Mouse (Mus musculus): Measurements from ENCODE around the gene Bahd1. TPM values are rescaled to one million over a fixed set of nuclear protein-coding genes. Genes with fewer than 3 reads are reported as not detected.

Gene Bahd1
- polyA plus RNA-seq, 1 experiment from 2014 or later = 5.6 TPM

- 75% methylated on average over 5 of the region's 5 CpGs for WGBS (ENCODE audit: insufficient replicate concordance)
- H3K9ac ChIP-seq = no peak overlapping the region
- H3K27me3 ChIP-seq (replicated peaks) = peaks cover 23% of the 10 kb centered on the region
- ATAC-seq = no peak
- H3K36me3 ChIP-seq = peaks cover 11% of the 10 kb centered on the region
- H3K27ac ChIP-seq = no peak overlapping the region
- no peaks in the 10 kb centered on the region for H3K9me3 ChIP-seq (replicated peaks)
- no peak overlapping the region for H3K4me2 ChIP-seq
- no peak overlapping the region for H3K4me3 ChIP-seq
- H3K4me1 ChIP-seq = peaks cover 27% of the 10 kb centered on the region
Observed at GRCm38 (mm10) chr2:118881956-118882355, 18.2 kb upstream of the Bahd1 start.

GRCm38 (mm10) chr2:118882840-118883679 is 17.1 kb upstream of the Bahd1 start:
- peaks cover under 1% of the 10 kb centered on the region; the same call in 1 of the 2 replicates for H3K36me3 ChIP-seq
- 2% methylated on average over 32 of the region's 32 CpGs for WGBS (ENCODE audit: insufficient replicate concordance)
- peak overlapping the region; percentile 65 for H3K9ac ChIP-seq
- H3K9me3 ChIP-seq (replicated peaks) = no peaks in the 10 kb centered on the region
- H3K4me2 ChIP-seq = peak overlapping the region; percentile 83
- peak; percentile 40 for ATAC-seq
- H3K27ac ChIP-seq = peak overlapping the region; percentile 78
- H3K27me3 ChIP-seq (replicated peaks) = peaks cover 23% of the 10 kb centered on the region
- peaks cover 38% of the 10 kb centered on the region for H3K4me1 ChIP-seq
- H3K4me3 ChIP-seq = peak overlapping the region; percentile 55

- ATAC-seq = peak; percentile 68
- Histone ChIP-seq H3K4me1 (peaks cover 52% of the 10 kb centered on the region), H3K4me3 (peak overlapping the region; percentile 45), H3K4me2 (peak overlapping the region; percentile 78), H3K9me3 (replicated peaks) (no peaks in the 10 kb centered on the region), H3K27ac (peak overlapping the region; percentile 90), H3K9ac (peak overlapping the region; percentile 52), H3K36me3 (no peaks in the 10 kb centered on the region), H3K27me3 (replicated peaks) (peaks cover 46% of the 10 kb centered on the region)
- WGBS (ENCODE audit: insufficient replicate concordance) = 36% methylated on average over 13 of the region's 13 CpGs
Observed at GRCm38 (mm10) chr2:118887440-118887839, 12.7 kb upstream of the Bahd1 start.

- WGBS (ENCODE audit: insufficient replicate concordance) = 9% methylated on average over 14 of the region's 14 CpGs
- peak overlapping the region; percentile 78 for H3K4me2 ChIP-seq
- H3K9ac ChIP-seq = peak overlapping the region; percentile 52
- peaks cover 47% of the 10 kb centered on the region for H3K4me1 ChIP-seq
- H3K4me3 ChIP-seq = peak overlapping the region; percentile 45
- no peaks in the 10 kb centered on the region for H3K36me3 ChIP-seq
- peak overlapping the region; percentile 90 for H3K27ac ChIP-seq
- ATAC-seq = peak; percentile 92
- no peaks in the 10 kb centered on the region for H3K9me3 ChIP-seq (replicated peaks)
- peaks cover 52% of the 10 kb centered on the region for H3K27me3 ChIP-seq (replicated peaks)
Observed at GRCm38 (mm10) chr2:118887845-118888548, 12.2 kb upstream of the Bahd1 start.

- peaks cover 61% of the 10 kb centered on the region for H3K27me3 ChIP-seq (replicated peaks)
- ATAC-seq = no peak
- peaks cover 42% of the 10 kb centered on the region for H3K4me1 ChIP-seq
- 77% methylated on average over 4 of the region's 4 CpGs for WGBS (ENCODE audit: insufficient replicate concordance)
- H3K4me3 ChIP-seq = no peak overlapping the region
- H3K27ac ChIP-seq = no peak overlapping the region
- H3K36me3 ChIP-seq = no peaks in the 10 kb centered on the region
- no peaks in the 10 kb centered on the region for H3K9me3 ChIP-seq (replicated peaks)
- no peak overlapping the region for H3K9ac ChIP-seq
- H3K4me2 ChIP-seq = no peak overlapping the region
Observed at GRCm38 (mm10) chr2:118891173-118891572, 9.0 kb upstream of the Bahd1 start.

GRCm38 (mm10) chr2:118895990-118896913 is 3.9 kb upstream of the Bahd1 start:
- Histone ChIP-seq H3K36me3 (no peaks in the 10 kb centered on the region), H3K4me3 (peak overlapping the region; percentile 51), H3K27ac (no peak overlapping the region), H3K4me2 (peak overlapping the region; percentile 73), H3K4me1 (peaks cover 46% of the 10 kb centered on the region), H3K27me3 (replicated peaks) (peaks cover 94% of the 10 kb centered on the region), H3K9ac (peak overlapping the region; percentile 42), H3K9me3 (replicated peaks) (no peaks in the 10 kb centered on the region)
- ATAC-seq = no peak
- WGBS (ENCODE audit: insufficient replicate concordance) = 2% methylated on average over 38 of the region's 38 CpGs

- WGBS (ENCODE audit: insufficient replicate concordance) = 3% methylated on average over 13 of the region's 13 CpGs
- Histone ChIP-seq H3K27me3 (replicated peaks) (peaks cover 91% of the 10 kb centered on the region), H3K4me3 (peak overlapping the region; percentile 51), H3K36me3 (no peaks in the 10 kb centered on the region), H3K27ac (no peak overlapping the region), H3K4me2 (peak overlapping the region; percentile 73), H3K4me1 (peaks cover 46% of the 10 kb centered on the region), H3K9ac (peak overlapping the region; percentile 42), H3K9me3 (replicated peaks) (no peaks in the 10 kb centered on the region)
- no peak for ATAC-seq
Observed at GRCm38 (mm10) chr2:118896914-118897291, 3.3 kb upstream of the Bahd1 start.

- Histone ChIP-seq H3K36me3 (no peaks in the 10 kb centered on the region), H3K4me1 (peaks cover 51% of the 10 kb centered on the region), H3K4me3 (peak overlapping the region; percentile 51), H3K4me2 (peak overlapping the region; percentile 73), H3K27me3 (replicated peaks) (peaks cover 86% of the 10 kb centered on the region), H3K27ac (no peak overlapping the region), H3K9me3 (replicated peaks) (no peaks in the 10 kb centered on the region), H3K9ac (no peak overlapping the region)
- ATAC-seq = no peak
- 6% methylated on average over 7 of the region's 7 CpGs for WGBS (ENCODE audit: insufficient replicate concordance)
Observed at GRCm38 (mm10) chr2:118897392-118897791, 2.8 kb upstream of the Bahd1 start.

GRCm38 (mm10) chr2:118897808-118898207 is 2.4 kb upstream of the Bahd1 start:
- Histone ChIP-seq H3K27me3 (replicated peaks) (peaks cover 82% of the 10 kb centered on the region), H3K27ac (no peak overlapping the region), H3K4me1 (peaks cover 55% of the 10 kb centered on the region), H3K36me3 (no peaks in the 10 kb centered on the region), H3K4me2 (peak overlapping the region; percentile 15; the same call in 1 of the 2 replicates), H3K9me3 (replicated peaks) (no peaks in the 10 kb centered on the region), H3K4me3 (0 out of 2 replicates have a peak overlapping the region, but pooled peaks have one; percentile 7), H3K9ac (no peak overlapping the region)
- no peak for ATAC-seq
- WGBS (ENCODE audit: insufficient replicate concordance) = 3% methylated on average over 11 of the region's 11 CpGs

- Histone ChIP-seq H3K27ac (no peak overlapping the region), H3K36me3 (no peaks in the 10 kb centered on the region), H3K4me1 (peaks cover 65% of the 10 kb centered on the region), H3K9ac (no peak overlapping the region), H3K9me3 (replicated peaks) (no peaks in the 10 kb centered on the region), H3K4me3 (no peak overlapping the region), H3K4me2 (no peak overlapping the region), H3K27me3 (replicated peaks) (peaks cover 72% of the 10 kb centered on the region)
- ATAC-seq = no peak
- 10% methylated on average over 4 of the region's 4 CpGs for WGBS (ENCODE audit: insufficient replicate concordance)
Observed at GRCm38 (mm10) chr2:118898771-118899170, 1.4 kb upstream of the Bahd1 start.

- ATAC-seq = no peak
- H3K9me3 ChIP-seq (replicated peaks) = no peaks in the 10 kb centered on the region
- WGBS (ENCODE audit: insufficient replicate concordance) = 27% methylated on average over 7 of the region's 7 CpGs
Observed at GRCm38 (mm10) chr2:118899306-118899705, 871 bp upstream of the Bahd1 start.

More at GRCm38 (mm10) chr2:118899306-118899705, 871 bp upstream of the Bahd1 start:
- no peak overlapping the region for H3K27ac ChIP-seq
- no peaks in the 10 kb centered on the region for H3K36me3 ChIP-seq
- H3K4me1 ChIP-seq = peaks cover 70% of the 10 kb centered on the region
- no peak overlapping the region for H3K4me3 ChIP-seq
- H3K27me3 ChIP-seq (replicated peaks) = peaks cover 67% of the 10 kb centered on the region
- no peak overlapping the region for H3K9ac ChIP-seq
- no peak overlapping the region for H3K4me2 ChIP-seq

All from liver, embryonic 12.5 days (tissue).